In the genomic region with DNA sequence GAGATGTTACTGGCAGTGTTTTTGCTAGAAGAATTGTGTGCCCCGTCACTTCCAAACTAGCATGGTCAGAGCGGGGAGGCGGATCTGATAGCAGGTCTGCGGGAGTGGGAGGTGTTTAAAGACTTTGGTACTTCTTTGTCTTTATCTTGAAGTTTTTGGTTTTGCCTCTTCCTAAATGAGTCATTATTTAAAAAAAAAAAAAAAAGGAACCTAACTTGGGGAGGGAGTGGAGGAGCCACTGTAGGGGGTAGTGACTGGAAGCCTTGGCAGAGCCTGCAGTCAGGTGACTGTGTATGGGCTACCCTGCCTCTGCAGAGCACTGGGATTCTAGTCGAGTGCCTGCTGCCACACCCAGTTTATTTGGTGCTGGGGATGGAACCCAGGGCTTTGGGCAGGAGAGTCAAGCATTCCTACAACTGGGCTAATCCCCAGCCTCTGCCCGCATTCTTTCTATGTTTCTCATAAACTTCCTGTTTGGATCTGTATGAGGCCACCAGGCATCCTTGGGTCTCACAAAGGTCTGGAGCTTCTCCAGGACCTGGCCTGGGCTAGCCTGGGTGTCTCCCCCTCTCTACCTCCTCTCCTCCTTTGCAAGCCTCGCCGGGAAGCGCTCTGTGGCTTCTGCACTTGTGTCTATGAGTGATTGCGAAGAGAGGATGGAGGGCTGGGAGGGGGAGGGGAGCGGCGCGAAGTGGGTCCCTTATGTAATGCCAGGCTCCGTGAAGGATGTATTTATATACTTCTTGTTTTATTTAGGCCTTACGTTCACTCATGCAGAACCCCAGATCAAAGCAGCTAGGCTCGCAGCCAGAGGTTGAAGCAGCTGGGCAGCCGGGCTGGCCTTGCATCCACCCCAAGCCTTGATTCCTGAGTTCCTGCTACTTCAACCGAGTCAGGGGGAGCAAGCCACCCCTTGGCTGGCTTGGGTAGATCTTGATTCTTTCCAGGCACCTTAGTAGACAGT, we compare ENCODE assay signal across 7 mouse cellular contexts.
DNase-seq lines count a peak whose midpoint lies in the region.

No protein-coding gene starts in this region.

- peak; percentile 20 for DNase-seq in thymus, postnatal 0 days (ENCODE audit: low spot score)
- no peak for DNase-seq in thymus, adult 18-20 months
- DNase-seq in adrenal gland, postnatal 36 days, result peak; percentile 58 to 68
- DNase-seq in kidney, postnatal 10 days, result peak; percentile 28
- DNase-seq in ovary, postnatal 10 days (ENCODE audit: low spot score), result peak; percentile 13
- no peak for DNase-seq in gastrocnemius, adult 8-10 months (ENCODE audit: low spot score in 2 of 2)
- DNase-seq in natural killer cell, adult 2 months (ENCODE audit: low spot score in 2 of 2), result no peak

Comparison
In these comparisons a context has a peak if more than half of its experiments do, and no peak if none do; other contexts are left out.
1. DNase-seq: peak in thymus, postnatal 0 days (single experiment), adrenal gland, postnatal 36 days (2 of 2), kidney, postnatal 10 days (single experiment) and ovary, postnatal 10 days (single experiment); none in thymus, adult 18-20 months (0 of 2), gastrocnemius, adult 8-10 months (0 of 2) and natural killer cell, adult 2 months (0 of 2).